Mouse (Mus musculus) thymus, adult 2 months (tissue): ENCODE results near the gene Cd300ld4. TPM values are rescaled to one million over a fixed set of nuclear protein-coding genes. Genes with fewer than 3 reads are reported as not detected.

ENCODE experiments used
- DNase-seq: peaks from one replicate; pipeline ENCODE4 v3.0.0; 2021
- H3K27ac ChIP-seq: fragments of 200-500 bp; 2 replicates; pipeline ENCODE4 v1.5.1; 2012; ENCODE audit warnings: low read length, control low read depth; ENCODE audit not compliant: control insufficient read depth, insufficient read depth
- H3K27me3 ChIP-seq: fragments of 200-500 bp; 2 replicates; pipeline ENCODE4 v1.6.1; 2012; ENCODE audit warnings: mild to moderate bottlenecking, low read length, moderate library complexity, mixed read lengths; ENCODE audit not compliant: control insufficient read depth, insufficient read depth
- H3K36me3 ChIP-seq: fragments of 200-500 bp; 2 replicates; pipeline ENCODE4 v1.6.1; 2012; ENCODE audit warnings: mild to moderate bottlenecking, low read length, moderate library complexity; ENCODE audit not compliant: control insufficient read depth, insufficient read depth
- H3K4me1 ChIP-seq: fragments of 200-500 bp; replicated peaks from 2 replicates; pipeline ENCODE4 v1.6.1; 2012; ENCODE audit warnings: low read length; ENCODE audit not compliant: control insufficient read depth, insufficient read depth
- H3K4me3 ChIP-seq: fragments of 200-500 bp; 2 replicates; pipeline ENCODE4 v1.5.1; 2012; ENCODE audit warnings: mild to moderate bottlenecking, low read length, control low read depth, moderate library complexity; ENCODE audit not compliant: control insufficient read depth, insufficient read depth
- CTCF ChIP-seq: fragments of 200-500 bp; IDR thresholded peaks from 2 replicates; pipeline ENCODE4 v1.5.1; 2012; ENCODE audit warnings: mild to moderate bottlenecking, control low read depth, low read length, moderate library complexity, borderline replicate concordance; ENCODE audit not compliant: control insufficient read depth, poor library complexity, insufficient read depth; ENCODE audit errors: extremely low read depth
- POLR2A ChIP-seq: fragments of 200-500 bp; IDR thresholded peaks from 2 replicates; pipeline ENCODE4 v1.6.1; 2012; ENCODE audit warnings: mild to moderate bottlenecking, low read length, control low read depth, moderate library complexity; ENCODE audit not compliant: control insufficient read depth, poor library complexity, insufficient read depth; ENCODE audit errors: extremely low read depth
- WGBS: fragments of 180-500 bp; shearing (Covaris S2); methylation state at CpG from one replicate; pipeline ENCODE4 v1.1.7; 2018; 5-methylcytosine and 5-hydroxymethylcytosine counted together
- polyA plus RNA-seq: library from polyadenylated mRNA; depleted of rRNA; stranded (reverse); fragments of >200 nt; gene quantifications from 2 replicates; pipeline ENCODE4 v1.2.3, GENCODE M21; 2012; rRNA removed

Gene Cd300ld4
- polyA plus RNA-seq, 1 experiment: 6.4 TPM

DNA sequence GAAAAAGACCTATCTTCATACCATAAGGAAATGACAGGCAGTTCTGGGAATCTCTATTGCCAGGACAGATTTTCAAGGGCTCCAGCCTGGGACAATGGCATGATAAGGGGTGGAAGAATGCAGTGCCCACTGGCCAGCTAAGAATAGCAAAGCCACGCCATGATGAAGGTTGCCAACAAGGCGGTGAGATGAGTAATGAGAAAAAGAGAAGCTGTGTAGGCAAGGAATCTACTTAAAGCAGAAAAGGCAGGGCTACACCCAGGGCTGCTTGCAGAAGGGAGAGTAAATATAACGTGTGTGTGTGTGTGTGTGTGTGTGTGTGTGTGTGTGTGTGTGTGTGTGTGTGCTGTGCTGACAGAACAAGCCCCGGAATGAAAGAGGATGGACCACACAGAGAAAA, 44.9 kb downstream of the Cd300ld4 start:
- Histone ChIP-seq H3K4me1 (no peaks in the 10 kb centered on the region), H3K27ac (no peak overlapping the region), H3K36me3 (no peaks in the 10 kb centered on the region), H3K4me3 (no peak overlapping the region), H3K27me3 (no peaks in the 10 kb centered on the region)
- no peak for TF ChIP-seq POLR2A
- TF ChIP-seq CTCF: no peak
- DNase-seq: no peak
- 76% methylated on average over 4 of the region's 4 CpGs for WGBS

DNA sequence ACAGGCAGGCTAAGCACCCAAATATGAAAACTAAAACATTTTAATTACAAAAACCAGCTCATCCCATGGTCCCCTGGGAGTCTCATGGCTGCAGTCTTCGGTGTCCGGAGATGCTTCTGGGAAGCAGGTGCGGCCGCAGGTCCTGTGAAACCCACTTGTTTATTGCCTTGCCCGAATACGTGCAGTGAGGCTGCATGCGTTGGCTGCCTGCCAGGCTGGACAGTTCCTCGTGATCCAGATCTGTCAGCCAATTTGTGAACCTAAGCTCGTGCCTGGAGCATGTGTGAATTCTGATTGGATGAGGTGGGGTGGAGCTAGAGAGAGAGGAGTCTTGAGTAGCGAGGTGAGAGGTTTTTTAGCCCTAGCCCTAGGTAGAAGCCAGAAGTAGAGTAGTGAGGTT, 54.1 kb downstream of the Cd300ld4 start:
- Histone ChIP-seq H3K27me3 (no peaks in the 10 kb centered on the region), H3K27ac (no peak overlapping the region), H3K4me1 (no peaks in the 10 kb centered on the region), H3K4me3 (no peak overlapping the region), H3K36me3 (no peaks in the 10 kb centered on the region)
- TF ChIP-seq POLR2A: no peak
- TF ChIP-seq CTCF: no peak
- no peak for DNase-seq
- WGBS: 93% methylated on average over 10 of the region's 10 CpGs

Other genes with a start within 250 kb of the Cd300ld4 start
- gene Btbd17, start 231.1 kb downstream of the Cd300ld4 start, polyA plus RNA-seq: 0.53 and 1.1 TPM in 2 replicates
- gene Gpr142, start 228.1 kb downstream of the Cd300ld4 start, polyA plus RNA-seq: not detected in 2 replicates
- gene Gprc5c, start 175.9 kb downstream of the Cd300ld4 start, polyA plus RNA-seq: 5.4 and 6.4 TPM in 2 replicates
- 3.7 and 4.2 TPM in 2 replicates for gene Cd300a, start 137.0 kb downstream of the Cd300ld4 start, polyA plus RNA-seq
- 0.78 and 1.1 TPM in 2 replicates for gene Cd300lb, start 92.6 kb downstream of the Cd300ld4 start, polyA plus RNA-seq
- gene Cd300c, start 57.9 kb downstream of the Cd300ld4 start, polyA plus RNA-seq: 2.1 and 5.8 TPM in 2 replicates
- gene Cd300ld, start 37.1 kb downstream of the Cd300ld4 start, polyA plus RNA-seq: 0.91 and 1.3 TPM in 2 replicates
- gene Cd300c2, start 25.1 kb downstream of the Cd300ld4 start, polyA plus RNA-seq: 15.3 and 19.9 TPM in 2 replicates
- 0.42 and 0.90 TPM in 2 replicates for gene Cd300ld2, start 10.8 kb downstream of the Cd300ld4 start, polyA plus RNA-seq
- 6.0 and 9.4 TPM in 2 replicates for gene Cd300ld5, start 10.8 kb upstream of the Cd300ld4 start, polyA plus RNA-seq
- 41.5 and 45.3 TPM in 2 replicates for gene Cd300ld3, start 21.4 kb upstream of the Cd300ld4 start, polyA plus RNA-seq
- 0.12 TPM in 1 of 2 replicates, not detected in the other for gene Cd300e, start 35.2 kb upstream of the Cd300ld4 start, polyA plus RNA-seq
- 15.1 and 18.3 TPM in 2 replicates for gene Rab37, start 64.4 kb upstream of the Cd300ld4 start, polyA plus RNA-seq
- gene Cd300lf, start 107.0 kb upstream of the Cd300ld4 start, polyA plus RNA-seq: 8.4 and 10.4 TPM in 2 replicates
- gene Slc9a3r1, start 136.3 kb upstream of the Cd300ld4 start, polyA plus RNA-seq: 202 and 207 TPM in 2 replicates
- gene Tmem104, start 160.5 kb upstream of the Cd300ld4 start, polyA plus RNA-seq: 24.1 and 26.8 TPM in 2 replicates
- 9.8 and 11.8 TPM in 2 replicates for gene Nat9, start 160.8 kb upstream of the Cd300ld4 start, polyA plus RNA-seq
- gene Grin2c, start 240.2 kb upstream of the Cd300ld4 start, polyA plus RNA-seq: 6.5 and 7.1 TPM in 2 replicates